Mouse (Mus musculus) kidney, postnatal 0 days (tissue): ENCODE data around the gene Sipa1l3. TPM values are rescaled to one million over a fixed set of nuclear protein-coding genes. Genes with fewer than 3 reads are reported as not detected.
A peak's percentile ranks its signal among the peaks of the same experiment; 100 is the strongest.

Source experiments
- ATAC-seq: fragments of 200-750 bp; cut with Nextera tagmentation; replicated peaks from 2 replicates; pipeline ENCODE4 v1.8.0; 2017; ENCODE audit warnings: low read depth, moderate number of reproducible peaks, moderate TSS enrichment, moderate library complexity; ENCODE audit not compliant: low FRiP score
- DNase-seq: peaks from one replicate; pipeline ENCODE4 v3.0.0-alpha.2; 2016; ENCODE audit warnings: low spot score
- H3K27ac ChIP-seq: fragments of 300-500 bp; sonication (generic); 2 replicates; pipeline ENCODE4 v1.5.1; 2014; ENCODE audit warnings: mild to moderate bottlenecking
- H3K27me3 ChIP-seq: fragments of 300-500 bp; sonication (generic); 2 replicates; pipeline ENCODE4 v1.6.1; 2014; ENCODE audit warnings: low read length, mixed read lengths; ENCODE audit not compliant: insufficient read depth
- H3K36me3 ChIP-seq: fragments of 300-500 bp; sonication (generic); 2 replicates; pipeline ENCODE4 v1.6.1; 2014; ENCODE audit warnings: low read length, mixed read lengths; ENCODE audit not compliant: insufficient read depth
- H3K4me1 ChIP-seq: fragments of 300-500 bp; sonication (generic); replicated peaks from 2 replicates; pipeline ENCODE4 v1.6.1; 2014; ENCODE audit warnings: antibody characterized with exemption, low read length, mixed read lengths; ENCODE audit not compliant: insufficient read depth
- H3K4me2 ChIP-seq: fragments of 300-500 bp; sonication (generic); 2 replicates; pipeline ENCODE4 v1.6.1; 2014; ENCODE audit warnings: mild to moderate bottlenecking, low read length, moderate library complexity, mixed read lengths
- H3K4me3 ChIP-seq: fragments of 300-500 bp; sonication (generic); replicated peaks from 2 replicates; pipeline ENCODE4 v1.5.1; 2014; ENCODE audit warnings: low read depth, low read length
- H3K9ac ChIP-seq: fragments of 300-500 bp; sonication (generic); 2 replicates; pipeline ENCODE4 v1.6.1; 2014; ENCODE audit warnings: low read depth, low read length
- H3K9me3 ChIP-seq: fragments of 300-500 bp; sonication (generic); replicated peaks from 2 replicates; pipeline ENCODE4 v1.6.1; 2016; ENCODE audit warnings: low read length, inconsistent platforms, mixed read lengths
- CTCF ChIP-seq: IDR thresholded peaks from 2 replicates; pipeline ENCODE4 v1.5.1; 2016; ENCODE audit warnings: antibody characterized with exemption, low read depth, mild to moderate bottlenecking, moderate library complexity
- WGBS: fragments of 180-500 bp; shearing (Covaris S2); extraction: QIAGEN DNeasy Blood & Tissue Kit; methylation state at CpG from one replicate; pipeline ENCODE4 v1.1.7; 2014; 5-methylcytosine and 5-hydroxymethylcytosine counted together
- polyA plus RNA-seq: library from polyadenylated mRNA; unstranded; fragments of >200 nt; fragmentation: Nextera tagmentation; extraction: Ambion mirVana; gene quantifications from 2 replicates; pipeline ENCODE4 v1.2.1, GENCODE M21; 2015

Gene Sipa1l3
- polyA plus RNA-seq, 1 experiment from 2014 or later: 8.3 TPM

GRCm38 (mm10) chr7:29411838-29412580, 106.4 kb downstream of the Sipa1l3 start:
- 63% methylated on average over 8 of the region's 8 CpGs for WGBS
- H3K27ac ChIP-seq: no peak overlapping the region
- H3K4me3 ChIP-seq: no peak overlapping the region
- H3K4me2 ChIP-seq: no peak overlapping the region
- no peaks in the 10 kb centered on the region for H3K36me3 ChIP-seq
- no peaks in the 10 kb centered on the region for H3K27me3 ChIP-seq
- H3K9me3 ChIP-seq: no peaks in the 10 kb centered on the region
- no peak for TF ChIP-seq CTCF
- no peak overlapping the region for H3K9ac ChIP-seq
- no peak for ATAC-seq
- DNase-seq: no peak
- no peaks in the 10 kb centered on the region for H3K4me1 ChIP-seq

- H3K9me3 ChIP-seq: no peaks in the 10 kb centered on the region
- no peaks in the 10 kb centered on the region for H3K4me1 ChIP-seq
- no peak for TF ChIP-seq CTCF
- DNase-seq (peak; percentile 40), ATAC-seq (no peak)
- H3K27ac ChIP-seq: no peak overlapping the region
- H3K9ac ChIP-seq: no peak overlapping the region
- H3K36me3 ChIP-seq: no peaks in the 10 kb centered on the region
- no peaks in the 10 kb centered on the region for H3K27me3 ChIP-seq
- 74% methylated on average over 4 of the region's 4 CpGs for WGBS
- no peak overlapping the region for H3K4me2 ChIP-seq
- H3K4me3 ChIP-seq: no peak overlapping the region
Measured at GRCm38 (mm10) chr7:29411216-29411816, 107.1 kb downstream of the Sipa1l3 start.

GRCm38 (mm10) chr7:29410402-29410801, 108.0 kb downstream of the Sipa1l3 start:
- H3K4me2 ChIP-seq: no peak overlapping the region
- DNase-seq: no peak
- H3K27me3 ChIP-seq: no peaks in the 10 kb centered on the region
- no peak overlapping the region for H3K9ac ChIP-seq
- H3K9me3 ChIP-seq: no peaks in the 10 kb centered on the region
- no peaks in the 10 kb centered on the region for H3K4me1 ChIP-seq
- H3K36me3 ChIP-seq: no peaks in the 10 kb centered on the region
- no peak overlapping the region for H3K27ac ChIP-seq
- 81% methylated on average over 8 of the region's 8 CpGs for WGBS
- H3K4me3 ChIP-seq: no peak overlapping the region
- ATAC-seq: no peak
- TF ChIP-seq CTCF: no peak

- no peak for TF ChIP-seq CTCF
- H3K27ac ChIP-seq: no peak overlapping the region
- no peaks in the 10 kb centered on the region for H3K9me3 ChIP-seq
- DNase-seq (no peak), ATAC-seq (no peak)
- no peak overlapping the region for H3K9ac ChIP-seq
- H3K4me1 ChIP-seq: no peaks in the 10 kb centered on the region
- no peaks in the 10 kb centered on the region for H3K27me3 ChIP-seq
- 88% methylated on average over 4 of the region's 4 CpGs for WGBS
- no peak overlapping the region for H3K4me3 ChIP-seq
- H3K4me2 ChIP-seq: no peak overlapping the region
- H3K36me3 ChIP-seq: peaks cover 7% of the 10 kb centered on the region; the same call in 1 of the 2 replicates
Measured at GRCm38 (mm10) chr7:29406855-29407254, 111.6 kb downstream of the Sipa1l3 start.

GRCm38 (mm10) chr7:29404126-29404525, 114.3 kb downstream of the Sipa1l3 start:
- 90% methylated on average over 2 of the region's 2 CpGs for WGBS
- no peak overlapping the region for H3K9ac ChIP-seq

GRCm38 (mm10) chr7:29402015-29402414, 116.4 kb downstream of the Sipa1l3 start:
- no peak for TF ChIP-seq CTCF
- peaks cover 21% of the 10 kb centered on the region for H3K36me3 ChIP-seq
- H3K27ac ChIP-seq: no peak overlapping the region
- ATAC-seq (no peak), DNase-seq (no peak)
- no peak overlapping the region for H3K9ac ChIP-seq
- H3K27me3 ChIP-seq: no peaks in the 10 kb centered on the region
- no peaks in the 10 kb centered on the region for H3K4me1 ChIP-seq
- no peaks in the 10 kb centered on the region for H3K9me3 ChIP-seq
- 97% methylated on average over 4 of the region's 4 CpGs for WGBS
- no peak overlapping the region for H3K4me3 ChIP-seq
- H3K4me2 ChIP-seq: no peak overlapping the region

More at GRCm38 (mm10) chr7:29404126-29404525, 114.3 kb downstream of the Sipa1l3 start:
- no peaks in the 10 kb centered on the region for H3K4me1 ChIP-seq
- no peak overlapping the region for H3K4me3 ChIP-seq
- ATAC-seq (no peak), DNase-seq (no peak)
- no peak for TF ChIP-seq CTCF
- H3K27ac ChIP-seq: no peak overlapping the region
- H3K4me2 ChIP-seq: no peak overlapping the region
- H3K36me3 ChIP-seq: peaks cover 18% of the 10 kb centered on the region
- H3K27me3 ChIP-seq: no peaks in the 10 kb centered on the region
- H3K9me3 ChIP-seq: no peaks in the 10 kb centered on the region
